Mouse (Mus musculus) heart, postnatal 0 days (tissue): ENCODE data around the gene C530008M17Rik. TPM values are rescaled to one million over a fixed set of nuclear protein-coding genes. Genes with fewer than 3 reads are reported as not detected.

Source experiments
- ATAC-seq: fragments of 200-750 bp; cut with Nextera tagmentation; 2 replicates; pipeline ENCODE4 v1.8.0; 2017; ENCODE audit warnings: low read depth, moderate number of reproducible peaks, moderate library complexity; ENCODE audit not compliant: insufficient read depth
- DNase-seq: peaks from one replicate; pipeline ENCODE4 v3.0.0-alpha.2; 2016; ENCODE audit warnings: low spot score
- H3K27ac ChIP-seq: fragments of 300-500 bp; sonication (generic); 2 replicates; pipeline ENCODE4 v1.5.1; 2014; ENCODE audit warnings: low read depth, mild to moderate bottlenecking
- H3K27me3 ChIP-seq: fragments of 300-500 bp; sonication (generic); 2 replicates; pipeline ENCODE4 v1.6.1; 2014; ENCODE audit warnings: low read length, mixed read lengths; ENCODE audit not compliant: control insufficient read depth, insufficient read depth
- H3K36me3 ChIP-seq: fragments of 300-500 bp; sonication (generic); replicated peaks from 2 replicates; pipeline ENCODE4 v1.6.1; 2014; ENCODE audit warnings: low read length, mixed read lengths; ENCODE audit not compliant: control insufficient read depth, insufficient read depth
- H3K4me1 ChIP-seq: fragments of 300-500 bp; sonication (generic); 2 replicates; pipeline ENCODE4 v1.6.1; 2014; ENCODE audit warnings: antibody characterized with exemption; ENCODE audit not compliant: control insufficient read depth, insufficient read depth
- H3K4me2 ChIP-seq: fragments of 300-500 bp; sonication (generic); 2 replicates; pipeline ENCODE4 v1.6.1; 2014; ENCODE audit warnings: low read depth, mild to moderate bottlenecking, low read length, moderate library complexity
- H3K4me3 ChIP-seq: fragments of 300-500 bp; sonication (generic); 2 replicates; pipeline ENCODE4 v1.5.1; 2014; ENCODE audit warnings: low read depth, low read length
- H3K9ac ChIP-seq: fragments of 300-500 bp; sonication (generic); replicated peaks from 2 replicates; pipeline ENCODE4 v1.6.1; 2014; ENCODE audit warnings: low read depth, low read length, mixed read lengths
- H3K9me3 ChIP-seq: fragments of 300-500 bp; sonication (generic); replicated peaks from 2 replicates; pipeline ENCODE4 v1.6.1; 2016; ENCODE audit warnings: low read length; ENCODE audit not compliant: control insufficient read depth
- CTCF ChIP-seq: IDR thresholded peaks from 2 replicates; pipeline ENCODE4 v1.5.1; 2016; ENCODE audit warnings: antibody characterized with exemption, control low read depth, low read depth
- EP300 ChIP-seq: IDR thresholded peaks from 2 replicates; pipeline ENCODE4 v1.6.1; 2016; ENCODE audit warnings: antibody characterized with exemption, low read depth
- WGBS: fragments of 180-500 bp; shearing (Covaris S2); extraction: QIAGEN DNeasy Blood & Tissue Kit; methylation state at CpG from one replicate; pipeline ENCODE4 v1.1.7; 2014; 5-methylcytosine and 5-hydroxymethylcytosine counted together
- polyA plus RNA-seq: library from polyadenylated mRNA; unstranded; fragments of >200 nt; fragmentation: Nextera tagmentation; extraction: Ambion mirVana; gene quantifications from 2 replicates; pipeline ENCODE4 v1.2.1, GENCODE M21; 2015
- total RNA-seq: library from RNA; depleted of rRNA; stranded (reverse); fragments of >200 nt; gene quantifications from 2 replicates; pipeline ENCODE4 v1.2.3, GENCODE M21; 2014; ENCODE audit warnings: low replicate concordance

The C530008M17Rik gene
- total and polyA plus RNA-seq, 2 experiments from 2014 or later = 7.3 to 18.8 TPM

- TF ChIP-seq EP300 (no peak), CTCF (no peak)
- ATAC-seq (no peak), DNase-seq (no peak)
- Histone ChIP-seq H3K9ac (no peak overlapping the region), H3K27ac (no peak overlapping the region), H3K27me3 (no peaks in the 10 kb centered on the region), H3K4me3 (no peak overlapping the region), H3K4me2 (no peak overlapping the region), H3K4me1 (0 out of 2 replicates have a peak, but pooled peaks cover 4% of the 10 kb centered on the region), H3K36me3 (no peaks in the 10 kb centered on the region), H3K9me3 (no peaks in the 10 kb centered on the region)
- WGBS = 68% methylated on average over 3 of the region's 3 CpGs
These were observed 50.8 kb downstream of the C530008M17Rik start for GRCm38 (mm10) chr5:76707072-76707471.

GRCm38 (mm10) chr5:76708004-76708403 lies 51.7 kb downstream of the C530008M17Rik start:
- H3K27me3 ChIP-seq = no peaks in the 10 kb centered on the region
- no peak overlapping the region for H3K4me3 ChIP-seq
- WGBS = 76% methylated on average over 15 of the region's 15 CpGs
- TF ChIP-seq CTCF (no peak), EP300 (no peak)
- ATAC-seq (no peak), DNase-seq (no peak)
- no peak overlapping the region for H3K27ac ChIP-seq
- no peak overlapping the region for H3K9ac ChIP-seq
- H3K4me2 ChIP-seq = no peak overlapping the region
- H3K36me3 ChIP-seq = no peaks in the 10 kb centered on the region
- H3K4me1 ChIP-seq = no peaks in the 10 kb centered on the region
- no peaks in the 10 kb centered on the region for H3K9me3 ChIP-seq

GRCm38 (mm10) chr5:76713743-76714142 lies 57.4 kb downstream of the C530008M17Rik start:
- ATAC-seq = no peak
- Histone ChIP-seq H3K27ac (no peak overlapping the region), H3K4me3 (no peak overlapping the region), H3K36me3 (no peaks in the 10 kb centered on the region), H3K27me3 (no peaks in the 10 kb centered on the region), H3K4me1 (no peaks in the 10 kb centered on the region), H3K9ac (no peak overlapping the region), H3K4me2 (no peak overlapping the region), H3K9me3 (no peaks in the 10 kb centered on the region)
- TF ChIP-seq CTCF = no peak
- TF ChIP-seq EP300 = no peak
- 87% methylated on average over 7 of the region's 7 CpGs for WGBS
- no peak for DNase-seq

GRCm38 (mm10) chr5:76719954-76720353 lies 63.6 kb downstream of the C530008M17Rik start:
- Histone ChIP-seq H3K4me1 (no peaks in the 10 kb centered on the region), H3K9me3 (no peaks in the 10 kb centered on the region), H3K27ac (no peak overlapping the region), H3K4me3 (no peak overlapping the region), H3K4me2 (no peak overlapping the region), H3K27me3 (no peaks in the 10 kb centered on the region), H3K9ac (no peak overlapping the region), H3K36me3 (no peaks in the 10 kb centered on the region)
- 75% methylated on average over 3 of the region's 3 CpGs for WGBS
- DNase-seq = no peak
- TF ChIP-seq CTCF = no peak
- TF ChIP-seq EP300 = no peak
- ATAC-seq = no peak

- TF ChIP-seq EP300 (no peak), CTCF (no peak)
- Histone ChIP-seq H3K9me3 (no peaks in the 10 kb centered on the region), H3K9ac (no peak overlapping the region), H3K27me3 (no peaks in the 10 kb centered on the region), H3K27ac (no peak overlapping the region), H3K4me3 (no peak overlapping the region), H3K36me3 (no peaks in the 10 kb centered on the region), H3K4me1 (no peaks in the 10 kb centered on the region), H3K4me2 (no peak overlapping the region)
- ATAC-seq (no peak), DNase-seq (no peak)
- 98% methylated on average over 2 of the region's 2 CpGs for WGBS
These were observed 68.6 kb downstream of the C530008M17Rik start for GRCm38 (mm10) chr5:76724878-76725277.

- WGBS = 89% methylated on average over 8 of the region's 8 CpGs
- no peaks in the 10 kb centered on the region for H3K9me3 ChIP-seq
- no peaks in the 10 kb centered on the region for H3K4me1 ChIP-seq
- H3K27ac ChIP-seq = no peak overlapping the region
- no peak overlapping the region for H3K9ac ChIP-seq
- TF ChIP-seq CTCF (no peak), EP300 (no peak)
- no peaks in the 10 kb centered on the region for H3K27me3 ChIP-seq
- DNase-seq (no peak), ATAC-seq (no peak)
- H3K4me3 ChIP-seq = no peak overlapping the region
- no peak overlapping the region for H3K4me2 ChIP-seq
- no peaks in the 10 kb centered on the region for H3K36me3 ChIP-seq
These were observed 70.3 kb downstream of the C530008M17Rik start for GRCm38 (mm10) chr5:76726518-76727103.
